Mouse (Mus musculus) retina, postnatal 1 day (tissue): Measurements from ENCODE around the gene Tcf7l1.

ENCODE experiments used
- DNase-seq: peaks from one replicate; pipeline ENCODE4 v3.0.0-alpha.2; 2012

Tcf7l1 gene

GRCm38 (mm10) chr6:72788892-72789699, at the start of gene Tcf7l1:
Gene Tcf7l1 (minus strand): TSS chr6:72789254.
- DNase-seq, result peak; percentile 91

DNA sequence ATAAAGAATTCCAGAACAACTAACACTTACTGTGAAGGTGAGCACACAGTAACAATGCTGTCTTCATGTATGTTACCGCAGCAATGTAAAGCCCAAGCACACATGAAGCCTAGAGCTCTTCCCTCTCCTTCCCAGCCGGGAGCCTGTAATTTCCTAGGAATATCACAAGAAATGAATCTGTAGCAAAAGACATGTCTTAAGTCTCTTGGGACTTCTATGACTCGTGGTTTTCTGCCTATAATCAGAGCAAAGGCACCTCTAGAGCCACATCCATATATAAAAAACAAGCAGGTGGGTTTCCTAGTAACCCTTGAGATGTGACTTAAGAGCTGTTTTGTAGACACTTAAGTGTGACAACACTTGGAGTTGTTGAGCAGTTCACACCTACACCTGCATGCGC, 48.7 kb upstream of the Tcf7l1 start:
- no peak for DNase-seq

DNA sequence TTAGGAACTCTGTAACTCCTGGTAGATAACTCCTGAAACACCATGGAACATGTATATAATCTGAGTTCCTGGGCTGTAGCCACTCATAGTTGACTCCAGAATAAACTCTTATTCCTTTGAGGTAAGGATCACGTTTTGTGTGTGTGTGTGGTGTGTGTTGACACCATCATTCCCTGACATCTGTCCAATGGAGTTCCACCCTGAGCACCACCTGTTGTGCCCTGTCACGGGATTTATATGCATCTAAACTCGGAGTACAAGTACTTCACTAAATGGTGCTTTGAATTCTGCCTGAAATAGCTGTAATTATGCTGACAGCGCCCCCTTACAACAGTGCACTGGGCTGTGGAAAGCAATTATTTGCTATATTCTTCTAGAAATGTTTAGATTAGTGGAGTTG, 45.5 kb upstream of the Tcf7l1 start:
- DNase-seq, result no peak

DNA sequence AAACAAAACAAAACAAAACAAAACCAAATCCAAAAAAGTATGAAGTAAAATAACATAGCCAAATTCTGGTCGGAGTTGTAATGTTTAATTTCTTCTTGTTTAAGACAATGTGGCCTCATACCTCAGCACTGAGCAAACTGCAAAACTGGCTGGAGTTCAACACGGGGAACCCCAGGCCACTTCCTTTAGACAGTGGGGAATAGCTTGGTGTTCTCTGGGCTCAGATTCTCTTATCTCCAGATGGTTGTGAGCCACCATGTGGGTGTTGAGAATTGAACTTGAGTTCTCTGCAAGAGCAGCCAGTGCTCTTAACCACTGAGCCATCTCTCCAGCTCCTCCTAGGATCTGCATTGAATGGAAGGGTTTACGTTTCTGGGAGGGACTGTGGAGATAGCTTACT, 42.8 kb upstream of the Tcf7l1 start:
- DNase-seq, result no peak

DNA sequence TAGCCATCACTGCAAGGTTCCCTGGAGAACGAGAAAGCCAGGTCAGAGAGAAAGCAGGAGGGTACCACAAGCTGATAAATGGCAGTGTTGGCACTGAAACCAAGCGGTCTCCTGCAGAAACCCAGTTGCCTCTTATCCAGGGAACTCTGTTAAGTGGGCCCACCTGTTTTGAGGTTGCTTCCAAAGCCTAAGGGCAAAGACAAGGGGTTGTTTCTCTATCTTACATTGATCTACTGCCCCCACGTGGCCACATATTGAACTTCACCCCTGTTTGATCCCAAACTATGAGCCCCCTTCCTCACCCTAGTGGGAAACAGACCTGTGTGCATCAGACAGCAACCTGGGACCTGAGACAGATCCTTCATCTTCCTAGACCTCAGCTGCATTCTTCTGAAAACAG, 42.2 kb upstream of the Tcf7l1 start:
- DNase-seq, result peak; percentile 84

- DNase-seq, result peak; percentile 41
These were observed 39.8 kb upstream of the Tcf7l1 start for GRCm38 (mm10) chr6:72828857-72829256.

- DNase-seq, result peak; percentile 24
These were observed 39.0 kb upstream of the Tcf7l1 start for GRCm38 (mm10) chr6:72828037-72828436.

DNA sequence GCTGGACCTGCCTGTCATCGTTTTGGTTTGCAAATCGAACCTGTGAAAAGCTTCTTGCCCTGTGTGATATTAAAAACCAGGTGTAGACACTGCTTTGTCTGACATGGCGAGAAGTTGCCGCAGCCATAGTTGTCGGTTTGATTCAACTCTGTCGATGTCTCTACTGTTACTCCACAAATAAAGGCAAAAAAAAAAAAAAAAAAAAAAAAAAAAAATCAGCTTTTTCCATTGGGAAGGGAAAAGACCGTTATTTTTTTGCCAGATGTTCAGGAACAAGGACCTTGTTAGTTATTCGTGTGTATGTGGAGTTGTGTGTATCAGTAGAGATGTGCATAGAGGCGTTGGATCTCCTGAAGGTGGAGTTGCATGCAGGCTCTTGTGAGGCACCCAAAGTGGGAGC, 36.7 kb upstream of the Tcf7l1 start:
- DNase-seq, result no peak

DNA sequence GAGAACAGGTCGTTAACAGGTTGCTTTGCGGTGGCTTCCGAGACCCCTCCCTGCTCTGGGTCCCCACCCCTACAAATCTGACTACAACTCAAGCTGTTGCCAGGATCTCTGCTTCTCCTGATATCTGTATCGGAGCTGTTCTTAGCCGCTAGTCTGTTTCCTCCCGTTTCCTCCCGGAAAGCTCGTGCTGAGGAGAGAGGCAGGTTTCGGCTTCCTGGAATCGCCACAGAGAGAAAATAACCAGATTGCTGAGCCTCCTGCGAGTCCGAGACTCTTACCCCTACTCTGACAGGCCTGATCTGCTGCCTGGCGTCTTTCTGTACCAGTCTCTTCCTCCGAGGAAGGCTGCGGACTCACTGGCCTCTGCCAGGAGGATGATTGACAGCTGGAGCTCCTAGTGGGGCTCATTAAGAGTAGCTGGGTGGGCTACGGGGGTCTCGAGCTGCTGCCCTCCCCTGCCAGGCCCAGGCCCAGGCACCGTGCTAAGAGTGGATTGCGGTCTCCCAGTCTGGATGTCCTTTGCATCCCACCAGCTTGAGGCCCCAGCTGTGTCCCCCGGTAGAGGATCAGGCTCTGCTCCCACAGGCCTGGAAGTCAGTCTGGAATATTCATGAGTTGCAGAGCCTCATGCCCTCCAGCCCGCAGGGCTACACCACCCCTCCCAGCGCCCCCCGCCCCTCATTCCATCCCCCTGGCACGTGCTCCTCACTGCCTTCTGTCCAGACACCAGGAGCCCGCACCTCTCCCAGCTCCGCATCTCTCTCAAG, 36.1 kb upstream of the Tcf7l1 start:
- peak; percentile 64 for DNase-seq

- no peak for DNase-seq
These were observed 24.4 kb upstream of the Tcf7l1 start for GRCm38 (mm10) chr6:72813456-72813855.

- no peak for DNase-seq
These were observed 21.2 kb upstream of the Tcf7l1 start for GRCm38 (mm10) chr6:72810248-72810647.

DNA sequence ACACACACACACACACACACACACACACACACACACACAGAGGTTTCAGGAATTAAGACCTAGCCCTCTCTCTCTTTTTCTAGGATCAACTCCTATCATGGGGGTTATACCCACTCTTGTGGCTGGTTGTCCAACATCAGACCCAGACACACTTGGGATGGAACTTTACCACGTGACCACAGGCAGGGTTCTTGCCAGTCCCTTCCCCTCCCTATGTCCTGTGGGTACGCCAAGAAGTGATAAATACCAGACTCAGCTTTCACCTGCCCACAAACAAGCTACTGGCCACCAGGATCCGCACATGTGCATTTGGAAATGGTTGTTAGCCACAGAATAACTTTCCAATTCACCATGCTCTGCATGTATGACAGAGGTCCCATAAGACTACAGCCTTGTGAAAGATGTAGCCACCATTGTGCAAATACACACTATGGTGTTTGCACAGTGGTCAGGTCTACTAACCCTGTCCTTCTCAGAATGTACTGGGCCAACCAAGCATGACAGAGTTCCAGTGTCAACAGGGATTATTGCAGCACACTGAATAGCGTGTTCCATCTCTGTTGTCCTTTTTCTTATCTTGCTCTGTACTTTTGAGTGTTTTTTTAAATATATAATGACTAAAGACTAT, 20.6 kb upstream of the Tcf7l1 start:
- no peak for DNase-seq

- DNase-seq, result no peak
These were observed 19.3 kb upstream of the Tcf7l1 start for GRCm38 (mm10) chr6:72808342-72808741.

DNA sequence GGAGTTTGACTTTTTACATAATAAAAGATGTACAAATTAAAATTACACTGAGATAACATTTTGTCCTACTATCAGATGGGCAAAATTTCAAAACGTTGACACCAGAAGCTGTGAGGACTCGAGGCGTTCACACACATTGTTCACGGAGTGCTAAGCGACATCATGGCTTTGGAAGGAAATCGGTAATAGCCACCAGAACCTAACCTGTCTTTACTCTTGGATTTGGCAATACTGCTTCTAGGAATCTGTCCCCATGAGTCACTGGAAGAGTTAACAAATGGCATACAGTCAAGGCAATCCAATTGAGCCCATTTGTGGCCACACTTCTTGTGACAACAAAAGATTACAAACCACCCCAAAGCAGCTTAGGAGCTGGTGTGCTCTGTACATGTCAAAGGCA, 14.6 kb upstream of the Tcf7l1 start:
- no peak for DNase-seq

DNA sequence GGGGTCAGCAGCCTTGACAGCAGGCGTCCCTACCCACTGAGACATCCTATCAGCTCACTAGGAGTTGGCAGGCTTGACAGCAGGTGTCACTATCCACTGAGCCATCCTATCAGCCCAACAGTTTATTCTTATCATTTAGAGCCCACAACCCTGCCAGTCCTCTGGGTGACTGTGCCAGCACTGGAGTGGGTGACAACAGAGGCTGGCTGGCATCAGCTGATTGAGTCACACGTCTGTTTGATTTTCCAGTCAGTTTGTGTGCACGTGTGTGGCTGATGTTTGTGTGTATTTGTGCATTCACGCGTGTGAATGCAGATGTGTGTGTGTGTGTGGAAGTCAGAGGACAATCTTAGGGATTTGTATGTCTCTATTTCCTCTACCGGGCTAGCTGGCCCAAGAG, 13.1 kb upstream of the Tcf7l1 start:
- no peak for DNase-seq

DNA sequence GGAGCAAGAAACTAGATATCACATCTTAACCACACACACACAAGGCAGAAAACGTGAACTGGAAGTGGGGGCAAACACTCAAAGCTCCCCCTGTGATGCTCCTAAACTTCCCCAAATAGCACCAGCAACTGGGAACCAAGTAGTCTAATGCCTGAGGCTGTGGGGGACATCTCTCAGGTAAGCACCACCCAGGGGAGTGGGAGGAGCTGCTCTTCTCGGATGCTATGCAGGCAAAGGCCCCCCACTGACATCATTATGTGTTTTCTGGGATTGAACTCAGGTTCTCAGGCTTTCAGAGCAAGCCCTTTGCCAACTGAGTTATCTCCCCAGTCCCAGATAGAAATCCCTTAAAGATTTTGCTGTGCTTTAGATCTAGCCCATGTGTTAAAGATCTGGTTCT, 11.6 kb upstream of the Tcf7l1 start:
- no peak for DNase-seq

DNA sequence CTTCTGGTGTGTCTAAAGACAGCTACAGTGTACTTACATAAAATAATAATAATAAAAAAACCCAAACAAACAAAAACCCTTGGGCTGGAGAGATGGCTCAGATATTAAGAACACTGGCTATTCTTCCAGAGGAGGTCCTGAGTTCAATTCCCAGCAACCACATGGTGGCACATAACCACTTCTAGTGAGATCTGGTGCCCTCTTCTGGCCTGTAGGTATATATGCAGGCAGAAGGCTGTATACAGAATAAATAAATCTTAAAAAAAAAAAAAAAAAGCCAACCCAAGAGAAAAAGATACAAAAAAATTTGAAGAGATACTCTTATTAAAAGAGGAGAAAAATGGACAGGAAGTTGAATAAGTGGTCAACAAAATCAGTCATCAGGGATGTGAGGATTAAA, 8.7 kb upstream of the Tcf7l1 start:
- no peak for DNase-seq

DNA sequence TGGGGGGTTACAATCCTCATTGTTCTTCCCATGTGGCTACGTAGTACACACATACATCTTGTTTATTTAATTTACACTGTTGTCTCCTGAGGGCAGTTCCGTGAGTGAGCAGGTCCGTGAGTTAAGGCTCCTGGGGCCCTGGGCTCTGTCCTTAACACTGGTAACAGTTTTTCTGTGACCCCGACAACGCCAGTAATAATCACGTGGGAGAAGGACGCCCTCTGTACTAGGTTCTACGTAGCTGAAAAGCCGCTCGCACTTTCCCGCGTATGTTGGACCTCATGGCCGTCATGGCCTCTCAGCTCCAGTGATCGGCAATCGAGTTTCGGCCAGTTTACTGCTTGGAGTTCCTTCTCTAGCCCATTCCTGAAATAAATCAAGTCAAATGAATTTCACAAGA, 6.4 kb upstream of the Tcf7l1 start:
- no peak for DNase-seq

- DNase-seq, result no peak
These were observed 5.8 kb upstream of the Tcf7l1 start for GRCm38 (mm10) chr6:72794870-72795269.

GRCm38 (mm10) chr6:72792641-72793040, 3.6 kb upstream of the Tcf7l1 start:
- DNase-seq, result no peak

- peak; percentile 72 for DNase-seq
These were observed 834 bp downstream of the Tcf7l1 start for GRCm38 (mm10) chr6:72787948-72788891.

- DNase-seq, result peak; percentile 72
These were observed 1.6 kb downstream of the Tcf7l1 start for GRCm38 (mm10) chr6:72787322-72787947.
